Mouse (Mus musculus) embryonic fibroblast, embryonic 13.5 days (primary cell): ENCODE data around the gene Cab39l.

ENCODE experiments used
- CTCF ChIP-seq: IDR thresholded peaks from 2 replicates; pipeline ENCODE4 v1.5.1; 2011; ENCODE audit warnings: mild to moderate bottlenecking, control low read depth, low read length, moderate library complexity, borderline replicate concordance; ENCODE audit not compliant: insufficient read depth
- POLR2A ChIP-seq: IDR thresholded peaks from 2 replicates; pipeline ENCODE4 v1.6.1; 2011; ENCODE audit warnings: low read depth, mild to moderate bottlenecking, control low read depth, low read length, moderate library complexity

- TF ChIP-seq CTCF (no peak), POLR2A (no peak)
Measured at GRCm38 (mm10) chr14:59396999-59397398, 43.8 kb upstream of the Cab39l start.
